Mouse (Mus musculus) spleen, adult 10 weeks (tissue): ENCODE results near the gene Fbln5. TPM values are rescaled to one million over a fixed set of nuclear protein-coding genes. Genes with fewer than 3 reads are reported as not detected.

Source experiments
- polyA plus RNA-seq: library from polyadenylated mRNA; stranded (reverse); fragments of 350-450 nt; fragmentation: Illumina TruSeq; extraction: RNeasy Lipid Tissue Mini Kit (QIAGEN cat#74804); gene quantifications from one replicate; pipeline ENCODE4 v1.2.3, GENCODE M21; 2015; ENCODE audit warnings: low replicate concordance; ENCODE audit not compliant: insufficient read depth

The Fbln5 gene
- polyA plus RNA-seq, result 60.7 TPM

GRCm38 (mm10) chr12:101818608-101819370 lies at the start of gene Fbln5:
Fbln5 (minus strand) TSS chr12:101819055.

GRCm38 (mm10) chr12:101718054-101718754 lies 100.7 kb downstream of the Fbln5 start, which contains the start of gene Tc2n:
Tc2n (minus strand) TSS chr12:101718523.

Other genes with a start within 250 kb of the Fbln5 start
- 0.52 TPM for gene Tc2n, start 100.5 kb downstream of the Fbln5 start, polyA plus RNA-seq
- 27.1 TPM for gene Trip11, start 94.2 kb upstream of the Fbln5 start, polyA plus RNA-seq
- gene Atxn3, start 139.2 kb upstream of the Fbln5 start, polyA plus RNA-seq, result 40.0 TPM
- gene Cpsf2, start 156.9 kb upstream of the Fbln5 start, polyA plus RNA-seq, result 41.1 TPM